Mouse (Mus musculus) midbrain, embryonic 13.5 days (tissue): Measurements from ENCODE around the gene Esf1. TPM values are rescaled to one million over a fixed set of nuclear protein-coding genes. Genes with fewer than 3 reads are reported as not detected.
"Not testable (repeated sequence)": the region's sequence is repeated elsewhere in the genome, so short reads cannot be mapped to it uniquely, and the experiment has no call there.

Experiments used
- ATAC-seq: fragments of 200-750 bp; cut with Nextera tagmentation; 2 replicates; pipeline ENCODE4 v1.8.0; 2017; ENCODE audit warnings: mild to moderate bottlenecking, moderate TSS enrichment, moderate library complexity
- H3K27ac ChIP-seq: fragments of 300-500 bp; sonication (generic); 2 replicates; pipeline ENCODE4 v1.5.1; 2015; ENCODE audit warnings: inconsistent platforms, mild to moderate bottlenecking, moderate library complexity
- H3K27me3 ChIP-seq: fragments of 300-500 bp; sonication (generic); 2 replicates; pipeline ENCODE4 v1.6.1; 2015; ENCODE audit warnings: mild to moderate bottlenecking, inconsistent platforms
- H3K36me3 ChIP-seq: fragments of 300-500 bp; sonication (generic); 2 replicates; pipeline ENCODE4 v1.6.1; 2015; ENCODE audit warnings: mild to moderate bottlenecking, inconsistent platforms
- H3K4me1 ChIP-seq: fragments of 300-500 bp; sonication (generic); replicated peaks from 2 replicates; pipeline ENCODE4 v1.6.1; 2015; ENCODE audit warnings: inconsistent platforms
- H3K4me2 ChIP-seq: fragments of 300-500 bp; sonication (generic); replicated peaks from 2 replicates; pipeline ENCODE4 v1.6.1; 2015; ENCODE audit warnings: moderate library complexity, mild to moderate bottlenecking, inconsistent platforms
- H3K4me3 ChIP-seq: fragments of 300-500 bp; sonication (generic); replicated peaks from 2 replicates; pipeline ENCODE4 v1.5.1; 2015; ENCODE audit warnings: mild to moderate bottlenecking, inconsistent platforms
- H3K9ac ChIP-seq: fragments of 300-500 bp; sonication (generic); replicated peaks from 2 replicates; pipeline ENCODE4 v1.6.1; 2015; ENCODE audit warnings: mild to moderate bottlenecking, inconsistent platforms
- H3K9me3 ChIP-seq: fragments of 300-500 bp; sonication (generic); 2 replicates; pipeline ENCODE4 v1.6.1; 2016; ENCODE audit warnings: mild to moderate bottlenecking, inconsistent platforms
- WGBS: fragments of 180-500 bp; shearing (Covaris S2); methylation state at CpG from one replicate; pipeline ENCODE4 v1.1.7; 2015; 5-methylcytosine and 5-hydroxymethylcytosine counted together
- polyA plus RNA-seq: library from polyadenylated mRNA; unstranded; fragments of >200 nt; fragmentation: Nextera tagmentation; extraction: Ambion mirVana; gene quantifications from 2 replicates; pipeline ENCODE4 v1.2.1, GENCODE M21; 2015

Esf1 gene
- polyA plus RNA-seq, 1 experiment from 2014 or later = 21.5 TPM

GRCm38 (mm10) chr2:140084245-140084644 lies 86.1 kb downstream of the Esf1 start:
- 93% methylated on average over 7 of the region's 7 CpGs for WGBS
- no peaks in the 10 kb centered on the region for H3K9me3 ChIP-seq
- no peaks in the 10 kb centered on the region for H3K36me3 ChIP-seq
- H3K4me1 ChIP-seq = no peaks in the 10 kb centered on the region
- H3K27me3 ChIP-seq = no peaks in the 10 kb centered on the region
- H3K9ac ChIP-seq = no peak overlapping the region
- H3K4me3 ChIP-seq = no peak overlapping the region
- no peak overlapping the region for H3K4me2 ChIP-seq
- H3K27ac ChIP-seq = no peak overlapping the region
- no peak for ATAC-seq

- Histone ChIP-seq H3K27ac (no peak overlapping the region), H3K4me2 (no peak overlapping the region), H3K4me3 (no peak overlapping the region), H3K9me3 (no peaks in the 10 kb centered on the region), H3K9ac (no peak overlapping the region), H3K36me3 (no peaks in the 10 kb centered on the region), H3K27me3 (no peaks in the 10 kb centered on the region), H3K4me1 (no peaks in the 10 kb centered on the region)
- WGBS = 90% methylated on average over 11 of the region's 11 CpGs
- ATAC-seq = no peak
Measured at GRCm38 (mm10) chr2:140080747-140081577, 89.4 kb downstream of the Esf1 start.

GRCm38 (mm10) chr2:140079284-140079683 lies 91.1 kb downstream of the Esf1 start:
- not testable (repeated sequence) for ATAC-seq, H3K4me3 ChIP-seq, H3K27ac ChIP-seq, H3K9me3 ChIP-seq, H3K36me3 ChIP-seq, H3K4me2 ChIP-seq, H3K4me1 ChIP-seq, H3K27me3 ChIP-seq, H3K9ac ChIP-seq

GRCm38 (mm10) chr2:140078600-140079280 lies 91.6 kb downstream of the Esf1 start:
- Histone ChIP-seq H3K9ac (no peak overlapping the region), H3K4me1 (no peaks in the 10 kb centered on the region), H3K27ac (no peak overlapping the region), H3K36me3 (no peaks in the 10 kb centered on the region), H3K4me2 (no peak overlapping the region), H3K9me3 (no peaks in the 10 kb centered on the region), H3K4me3 (no peak overlapping the region), H3K27me3 (no peaks in the 10 kb centered on the region)
- WGBS = 46% methylated on average over 6 of the region's 6 CpGs
- no peak for ATAC-seq

- no peak overlapping the region for H3K9ac ChIP-seq
- 17% methylated on average over 1 of the region's 1 CpGs for WGBS
- no peaks in the 10 kb centered on the region for H3K27me3 ChIP-seq
- H3K4me2 ChIP-seq = no peak overlapping the region
- H3K4me1 ChIP-seq = no peaks in the 10 kb centered on the region
- H3K9me3 ChIP-seq = no peaks in the 10 kb centered on the region
- H3K27ac ChIP-seq = no peak overlapping the region
- no peak overlapping the region for H3K4me3 ChIP-seq
- H3K36me3 ChIP-seq = no peaks in the 10 kb centered on the region
- ATAC-seq = no peak
Measured at GRCm38 (mm10) chr2:140077476-140077875, 92.9 kb downstream of the Esf1 start.

- Histone ChIP-seq H3K27me3 (no peaks in the 10 kb centered on the region), H3K9me3 (no peaks in the 10 kb centered on the region), H3K4me2 (no peak overlapping the region), H3K27ac (no peak overlapping the region), H3K4me3 (no peak overlapping the region), H3K9ac (no peak overlapping the region), H3K4me1 (no peaks in the 10 kb centered on the region), H3K36me3 (no peaks in the 10 kb centered on the region)
- ATAC-seq = no peak
- 85% methylated on average over 3 of the region's 3 CpGs for WGBS
Measured at GRCm38 (mm10) chr2:140075150-140075549, 95.2 kb downstream of the Esf1 start.

Other genes starting within 250 kb of the Esf1 start
- 16.0 and 17.7 TPM in 2 replicates for gene Tasp1, start 103.8 kb downstream of the Esf1 start, polyA plus RNA-seq
- not detected in 2 replicates for gene Gm17374, start 18.5 kb downstream of the Esf1 start, polyA plus RNA-seq
- 39.5 and 41.5 TPM in 2 replicates for gene Ndufaf5, start 85 bp upstream of the Esf1 start, polyA plus RNA-seq
- not detected in 2 replicates for gene Sel1l2, start 219.1 kb upstream of the Esf1 start, polyA plus RNA-seq
- 74.8 and 75.4 TPM in 2 replicates for gene Macrod2, start 224.7 kb upstream of the Esf1 start, polyA plus RNA-seq